Mouse (Mus musculus) adrenal gland, postnatal 4 days (tissue): Measurements from ENCODE around the gene Smim7. TPM values are rescaled to one million over a fixed set of nuclear protein-coding genes. Genes with fewer than 3 reads are reported as not detected.

Source experiments
- DNase-seq, 2 experiments: peaks; one replicate each; pipeline ENCODE4 v3.0.0; 2021 to 2022; ENCODE audit warnings: low spot score in 2 of 2, mixed read lengths in 2 of 2
- microRNA-seq: library from miRNA; unstranded; fragments of <30 nt; microRNA quantifications from one replicate; pipeline ENCODE4 v1.2.0, GENCODE M21; 2021
- total RNA-seq, 2 experiments: library from RNA; stranded (reverse); gene quantifications; 2 replicates each; pipeline ENCODE4 v1.2.3; 2021

Smim7 gene
- total RNA-seq, 2 experiments from 2014 or later: 119 to 124 TPM

- DNase-seq: peak; percentile 89 to 94
These were observed 22.9 kb downstream of the Smim7 start, which contains the start of gene Med26 for GRCm38 (mm10) chr8:72547802-72548643. TSS of gene Med26 (minus strand) at chr8:72548270.

GRCm38 (mm10) chr8:72547122-72547801, 23.6 kb downstream of the Smim7 start:
- peak; percentile 10 to 14 for DNase-seq

GRCm38 (mm10) chr8:72539234-72539633, 31.7 kb downstream of the Smim7 start:
- DNase-seq: no peak

GRCm38 (mm10) chr8:72534888-72535287, 36.0 kb downstream of the Smim7 start:
- DNase-seq: no peak

GRCm38 (mm10) chr8:72532103-72532502, 38.8 kb downstream of the Smim7 start:
- DNase-seq: no peak

GRCm38 (mm10) chr8:72521888-72522287, 49.0 kb downstream of the Smim7 start:
- no peak for DNase-seq

GRCm38 (mm10) chr8:72517421-72517988, 53.4 kb downstream of the Smim7 start:
- no peak for DNase-seq

Small RNA genes within 50 kb of the gene (microRNA-seq; reads per million reads assigned to microRNA genes)
- gene Gm28019: not detected

Other genes starting within 250 kb of the Smim7 start
- gene Eps15l1, start 149.6 kb downstream of the Smim7 start, total RNA-seq: 10 to 100 TPM; 69.9 to 70.8 TPM
- 1 to 10 TPM; 3.0 to 3.1 TPM for gene Calr3, start 127.2 kb downstream of the Smim7 start, total RNA-seq
- gene 1700030K09Rik, start 127.2 kb downstream of the Smim7 start, total RNA-seq: 10 to 100 TPM in 1 of 2 experiments, 1 to 10 TPM in 1; 9.6 to 11.7 TPM
- 10 to 100 TPM; 81.3 to 86.7 TPM for gene Cherp, start 95.9 kb downstream of the Smim7 start, total RNA-seq
- 10 to 100 TPM; 25.1 to 26.7 TPM for gene Slc35e1, start 78.5 kb downstream of the Smim7 start, total RNA-seq
- 10 to 100 TPM; 12.0 to 13.2 TPM for gene Med26, start 22.8 kb downstream of the Smim7 start, total RNA-seq
- 10 to 100 TPM; 25.7 to 36.5 TPM for gene Tmem38a, start 967 bp upstream of the Smim7 start, total RNA-seq
- 1 to 10 TPM in 1 of 2 experiments, under 1 TPM in 1; 0.81 to 1.2 TPM for gene Nwd1, start 75.6 kb upstream of the Smim7 start, total RNA-seq
- 100 to 1,000 TPM; 262 to 266 TPM for gene Sin3b, start 152.2 kb upstream of the Smim7 start, total RNA-seq
- gene F2rl3, start 190.8 kb upstream of the Smim7 start, total RNA-seq: 1 to 10 TPM; 3.0 to 4.2 TPM